Mouse (Mus musculus): ENCODE results near the gene Slc38a4.

DNA sequence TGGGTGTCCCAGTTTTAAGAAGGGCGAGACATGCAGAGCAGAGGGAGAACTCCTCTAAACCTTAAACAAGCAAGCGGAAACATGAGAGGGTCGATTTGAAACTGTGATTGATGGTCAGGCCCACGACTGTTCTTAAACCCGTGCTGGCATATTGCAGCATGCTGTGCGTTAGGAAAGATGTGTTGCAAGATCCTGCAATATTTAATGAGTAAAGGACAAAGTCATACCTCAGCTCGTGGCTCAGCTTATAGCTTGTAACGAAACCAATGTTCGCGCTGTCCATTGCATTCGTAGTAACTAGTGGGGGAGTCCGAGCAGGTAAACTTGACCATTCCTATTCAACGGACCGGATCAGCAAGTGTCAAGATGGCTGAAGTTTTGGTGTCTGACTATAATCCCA, 4.3 kb upstream of the Slc38a4 start:
- TF ChIP-seq CTCF (IDR thresholded peaks at IDR 0.05; ENCODE audit: control insufficient read depth, insufficient read depth, insufficient replicate concordance, low read depth, low read length) (no peak), POLR2A (IDR thresholded peaks at IDR 0.05; ENCODE audit: control insufficient read depth, low read depth, low read length) (no peak)
